Mouse (Mus musculus) R1 (cell line): ENCODE results near the gene Ccdc33.

Experiments used
- DNase-seq: peaks from one replicate; pipeline ENCODE4 v3.0.0-alpha.2; 2018; ENCODE audit warnings: low read depth, low spot score

Ccdc33 gene

DNA sequence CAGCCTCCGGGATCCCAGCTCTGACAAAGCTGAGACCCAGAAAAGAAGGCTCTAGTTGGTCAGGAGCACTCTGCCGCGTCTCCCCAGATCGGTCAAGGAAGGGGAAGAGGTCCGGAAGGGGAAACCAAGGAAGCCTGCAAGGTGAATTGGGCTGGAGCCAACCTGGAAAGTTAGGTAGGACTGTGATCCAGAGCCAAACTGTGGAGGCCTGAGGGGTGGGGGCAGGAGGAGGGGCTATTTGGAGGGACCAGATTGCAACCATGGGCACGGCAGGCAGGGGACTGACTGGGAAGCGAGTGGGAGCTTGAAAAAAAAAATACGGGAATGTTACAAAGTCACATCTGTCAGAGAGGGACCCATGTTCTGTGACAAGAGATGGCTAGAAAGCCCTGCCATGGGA is 10.9 kb upstream of the Ccdc33 start:
- DNase-seq: peak; percentile 28

DNA sequence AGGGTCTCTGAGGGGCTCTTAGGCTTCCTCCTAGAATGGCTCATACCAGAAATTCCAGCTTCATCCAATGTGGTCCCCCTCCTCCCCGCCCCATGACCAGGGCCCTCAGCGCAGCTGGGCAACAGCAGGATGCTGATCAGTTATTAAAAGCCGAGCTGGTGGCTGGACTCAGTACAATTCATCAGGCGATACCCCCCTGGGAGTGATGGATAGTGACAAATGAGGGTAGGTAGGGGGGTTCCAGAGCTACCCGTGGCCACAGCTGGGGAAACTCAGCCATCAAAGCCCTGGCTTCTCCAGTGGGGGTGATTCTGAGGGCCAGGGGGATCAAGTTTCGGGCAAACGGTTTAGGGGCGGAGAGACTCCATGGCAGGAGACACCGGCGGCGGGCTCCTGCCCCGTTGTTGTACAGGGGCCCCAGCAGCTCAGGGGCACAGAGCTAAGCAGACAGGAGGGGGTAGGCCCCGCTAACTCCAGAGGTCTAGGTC is 10.3 kb upstream of the Ccdc33 start:
- DNase-seq: no peak

DNA sequence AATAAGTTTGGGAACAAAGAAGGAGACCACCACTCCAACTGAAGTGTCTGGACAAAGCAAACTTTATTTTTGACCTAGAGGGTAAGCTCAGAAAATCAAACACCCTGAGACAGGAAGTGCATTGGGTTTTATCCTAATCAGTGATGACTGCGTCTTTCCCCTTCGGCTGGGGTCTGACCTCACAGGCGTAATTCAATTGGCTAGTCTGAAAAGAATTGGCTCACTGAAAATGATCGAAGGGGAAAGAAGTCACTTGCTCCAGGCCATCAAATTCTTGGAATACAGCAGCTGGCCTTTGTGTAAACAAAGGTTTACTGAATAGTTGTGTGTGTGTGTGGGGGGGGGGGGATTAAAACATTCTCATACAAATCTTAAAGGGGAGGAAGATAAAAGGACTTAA is 7.2 kb upstream of the Ccdc33 start:
- no peak for DNase-seq

DNA sequence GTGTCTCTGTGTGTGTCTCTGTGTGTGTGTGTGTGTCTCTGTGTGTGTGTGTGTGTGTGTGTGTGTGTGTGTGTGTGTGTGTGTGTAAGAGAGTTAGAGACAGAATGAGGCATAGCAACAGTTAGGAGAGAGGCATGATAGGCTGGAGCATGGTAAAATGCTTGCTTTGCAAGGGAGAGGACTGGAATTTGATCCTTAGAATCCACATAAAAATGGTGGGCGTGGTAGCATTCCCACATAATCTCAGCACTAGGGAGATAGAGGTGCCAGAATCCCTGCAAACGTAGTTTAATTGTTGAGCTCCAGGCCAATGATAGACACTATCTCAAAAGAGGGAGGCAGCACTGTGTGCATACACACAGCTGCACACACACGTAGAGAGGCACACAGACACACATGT is 6.5 kb upstream of the Ccdc33 start:
- peak; percentile 55 for DNase-seq

DNA sequence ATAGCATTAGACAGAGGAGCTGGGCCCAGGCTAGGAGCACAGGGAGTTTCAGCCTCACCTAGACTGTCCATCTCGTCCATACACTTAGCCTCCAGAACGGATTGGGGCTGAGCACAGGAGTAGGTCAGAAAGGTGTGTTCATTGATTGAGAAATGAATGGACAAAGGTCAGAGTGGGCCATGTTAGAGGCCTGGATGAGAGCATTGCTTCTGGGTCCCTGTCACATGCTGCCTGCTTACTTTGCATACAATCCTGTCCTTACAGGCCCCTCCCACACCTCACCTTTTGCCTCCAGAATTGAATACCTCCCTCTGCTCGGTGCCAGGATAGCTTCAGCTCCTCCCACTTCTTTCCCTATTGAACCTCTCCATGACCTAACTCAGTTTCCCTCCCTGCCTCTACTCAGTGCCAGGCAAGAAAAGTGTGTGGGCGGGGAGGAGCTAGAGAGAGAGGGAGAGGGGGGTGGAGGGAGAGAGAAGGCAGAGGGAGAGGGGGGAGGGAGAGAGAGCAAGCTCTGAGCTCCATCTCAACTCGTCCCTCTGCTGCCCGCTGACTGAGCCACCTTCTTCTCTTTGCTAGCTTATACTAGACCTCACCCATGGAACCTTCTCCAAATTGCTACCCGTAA is 2.5 kb downstream of the Ccdc33 start:
- peak; percentile 43 for DNase-seq

DNA sequence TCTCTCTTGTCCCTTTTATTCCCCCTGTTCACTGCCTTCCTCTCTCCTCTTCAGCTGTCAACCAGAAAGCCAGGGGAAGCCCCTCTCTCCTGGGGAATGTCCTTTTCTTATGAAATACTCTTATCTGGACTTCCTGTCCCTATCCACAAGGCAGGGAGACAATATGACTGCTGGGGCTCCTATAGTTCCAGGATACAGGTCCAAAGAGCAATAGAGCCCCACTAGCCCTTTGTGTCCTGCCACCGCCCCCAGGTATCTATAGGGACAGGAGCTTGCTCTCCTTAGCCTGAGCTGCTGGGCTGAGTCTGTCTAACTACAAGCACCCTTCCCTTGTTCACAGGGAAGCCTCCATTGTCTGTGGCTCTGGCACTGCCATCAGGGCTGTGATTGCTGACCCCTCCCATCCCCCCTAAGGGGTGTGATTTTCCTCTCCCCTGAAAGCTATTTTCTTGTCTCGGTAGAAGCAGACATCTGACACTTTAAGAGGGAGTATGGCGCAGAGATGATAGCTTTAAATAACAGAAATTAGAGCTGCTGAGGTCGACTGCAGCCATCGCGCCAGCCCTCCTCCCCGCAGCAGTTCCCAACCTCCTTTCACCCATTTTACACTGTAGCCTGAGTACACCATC is 3.2 kb downstream of the Ccdc33 start:
- no peak for DNase-seq

DNA sequence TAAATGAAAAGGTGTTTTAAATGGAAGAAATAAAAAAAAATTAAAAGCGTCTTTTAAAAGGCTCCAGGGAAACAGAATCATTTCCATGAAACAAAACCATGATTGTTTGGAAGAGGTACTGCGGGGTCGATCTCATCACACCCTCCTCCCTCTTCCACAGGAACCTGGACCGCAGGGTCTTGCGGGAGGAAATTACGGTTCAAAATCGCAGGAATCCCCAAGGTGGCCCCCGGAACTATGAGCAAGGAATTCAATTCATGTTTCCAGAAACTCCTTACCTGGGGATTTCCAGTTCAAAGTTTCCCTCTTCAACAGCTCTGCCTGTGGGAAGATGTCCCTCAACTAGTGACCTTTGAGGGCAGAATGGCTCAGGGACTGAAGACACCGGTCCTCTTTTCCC is 4.6 kb downstream of the Ccdc33 start:
- DNase-seq: no peak

DNA sequence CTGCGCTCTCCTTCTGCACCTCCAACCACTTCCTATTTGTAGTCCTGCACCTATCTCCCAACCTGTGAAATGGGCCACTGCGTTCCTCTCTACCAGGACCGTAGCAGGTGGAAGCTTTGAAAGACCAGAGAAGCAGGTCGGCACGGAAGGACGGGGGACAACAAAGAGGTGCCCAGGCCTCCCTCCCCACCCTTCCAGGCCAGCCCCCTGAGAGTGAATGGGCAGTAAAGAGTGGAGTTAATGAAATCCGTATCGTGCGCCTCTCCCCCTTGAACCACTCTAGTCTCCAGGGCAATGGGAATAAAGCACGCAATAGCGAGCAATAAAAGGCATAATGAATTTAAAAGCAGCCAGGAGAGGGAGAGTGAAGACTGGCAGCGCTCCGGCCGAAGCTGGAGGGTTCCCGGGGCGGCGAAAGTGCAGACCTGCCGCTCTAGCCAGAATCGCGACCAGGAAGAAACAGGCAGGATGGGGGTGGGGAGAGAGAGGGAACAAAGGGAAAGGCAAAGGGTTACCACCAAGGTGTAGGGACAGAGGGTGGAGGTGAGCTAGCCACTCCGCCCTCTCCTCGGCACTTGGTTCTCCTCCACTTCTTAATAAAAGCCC is 5.2 kb downstream of the Ccdc33 start:
- peak; percentile 75 for DNase-seq

DNA sequence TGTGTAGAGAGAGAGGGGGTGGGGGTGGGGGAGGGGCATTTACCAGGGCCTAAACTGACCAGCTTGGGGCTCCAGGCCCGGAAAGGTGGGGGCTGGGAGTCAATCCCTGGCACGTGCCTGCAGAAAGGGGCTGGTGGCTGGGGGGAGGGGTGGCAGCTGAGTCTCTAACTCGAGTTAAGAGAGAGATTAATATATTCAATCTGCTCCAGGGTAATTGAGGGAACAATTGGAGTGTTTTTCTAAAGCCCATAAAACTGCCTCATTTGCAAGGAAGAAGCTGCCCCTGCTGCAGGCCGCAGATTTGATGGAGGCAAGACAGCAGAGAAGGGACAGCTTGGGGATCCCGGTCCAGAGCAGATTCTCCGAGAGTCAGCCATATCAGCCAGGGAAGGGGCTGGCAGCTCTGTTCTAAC is 5.8 kb downstream of the Ccdc33 start:
- no peak for DNase-seq

DNA sequence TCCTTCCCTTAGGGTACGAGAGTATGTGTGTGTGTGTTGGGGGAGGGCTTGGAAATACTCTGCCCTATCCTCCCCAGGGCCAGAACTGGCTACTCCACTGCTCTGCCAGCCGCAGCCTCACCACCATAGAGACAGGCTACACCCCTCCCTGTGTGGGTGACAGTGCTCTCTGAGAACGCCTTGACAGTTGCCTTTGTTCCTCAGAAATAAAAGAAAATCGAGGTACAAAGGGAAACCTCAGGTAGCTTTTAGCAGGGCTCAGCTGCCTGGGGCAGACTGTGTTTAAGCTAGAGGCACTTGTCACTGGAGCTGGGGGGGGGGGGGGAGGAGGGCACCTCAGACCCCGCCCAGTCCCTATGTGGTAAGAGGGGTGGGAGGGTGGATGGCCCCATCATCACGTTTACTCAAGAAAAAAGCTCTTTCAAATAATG is 6.3 kb downstream of the Ccdc33 start:
- DNase-seq: no peak

DNA sequence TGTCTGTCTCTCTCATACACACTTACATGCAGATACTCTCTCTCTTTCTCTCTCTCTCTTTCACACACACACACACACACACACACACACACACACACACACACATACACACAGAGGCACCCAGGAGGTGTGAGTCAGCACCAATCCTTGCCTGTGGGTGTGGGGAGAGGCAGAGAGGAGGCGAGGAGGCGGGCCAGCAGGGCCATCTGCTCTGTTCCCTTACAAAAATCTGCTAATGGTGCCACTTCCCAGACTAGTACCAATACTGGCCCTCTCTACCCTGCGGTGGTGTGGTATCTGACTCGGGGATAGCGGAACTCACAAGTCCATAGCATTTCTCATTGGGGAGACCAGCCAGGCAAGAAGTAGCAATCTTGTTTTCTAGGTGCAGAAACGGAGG is 7.2 kb downstream of the Ccdc33 start:
- DNase-seq: no peak

DNA sequence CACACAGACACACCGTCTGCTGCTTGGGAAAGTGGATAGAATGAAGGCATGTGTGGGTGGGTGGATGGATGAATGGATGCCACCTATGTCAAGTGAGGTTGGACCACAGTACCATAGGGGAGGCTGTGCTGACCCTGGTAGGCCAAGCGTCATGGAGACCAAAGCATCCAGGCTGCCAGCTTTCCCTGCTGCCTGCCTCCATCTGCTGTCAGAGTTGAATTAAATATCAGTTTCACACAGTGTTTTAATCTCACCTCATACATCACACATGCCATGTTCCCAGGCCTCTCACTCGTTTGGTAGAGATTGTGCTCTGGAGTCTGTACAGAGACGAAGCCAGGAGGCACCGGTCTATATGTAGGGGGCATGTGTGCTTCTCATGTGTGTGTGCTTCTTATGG is 7.8 kb downstream of the Ccdc33 start:
- DNase-seq: no peak

DNA sequence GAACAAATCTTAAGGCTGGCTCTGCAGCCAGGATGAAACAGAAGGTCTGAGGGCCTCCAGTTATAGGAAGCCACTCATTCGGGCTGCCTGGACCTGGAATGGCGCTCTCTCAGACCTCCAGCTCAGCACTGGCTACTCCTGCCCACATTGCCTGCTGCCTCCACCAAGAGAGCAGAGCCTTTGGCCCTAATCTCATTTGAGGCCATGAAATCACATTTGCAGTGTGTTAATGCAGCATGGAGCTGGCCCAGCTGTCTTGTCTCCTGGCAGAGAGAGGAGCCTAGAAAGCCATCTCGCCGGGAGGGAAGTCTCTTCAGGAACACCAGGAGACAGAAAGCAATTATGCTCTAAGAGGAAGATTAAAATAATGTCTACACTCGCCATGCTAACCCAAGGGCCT is 11.1 kb downstream of the Ccdc33 start:
- no peak for DNase-seq

DNA sequence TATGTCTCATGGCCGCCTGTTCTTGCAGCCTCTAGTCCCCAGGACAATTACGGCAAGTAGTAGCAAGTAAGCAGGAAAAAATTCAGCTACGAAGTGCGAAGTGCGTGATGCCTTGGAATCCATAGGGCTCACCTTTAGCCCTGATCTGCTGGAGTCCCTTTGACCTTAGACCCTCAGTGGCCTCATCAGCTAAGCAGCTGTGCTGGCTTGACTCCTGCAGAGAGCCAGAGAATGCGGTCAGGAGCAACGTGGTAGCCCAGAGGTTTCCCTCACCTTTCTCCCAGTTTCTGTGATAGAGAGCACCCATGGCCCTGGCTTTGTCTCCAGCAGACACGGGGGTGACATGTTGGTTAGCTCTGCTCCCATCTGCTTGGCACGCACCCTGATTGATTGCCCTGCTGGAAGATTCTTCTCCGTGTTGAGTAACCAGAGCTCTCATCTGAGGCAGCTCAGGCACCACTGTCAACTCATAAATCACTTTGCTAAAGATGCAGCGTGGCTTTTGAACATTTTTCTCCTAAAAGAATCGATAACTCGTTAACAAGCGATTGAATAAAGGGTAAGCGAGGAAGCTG is 12.9 kb downstream of the Ccdc33 start:
- DNase-seq: no peak

DNA sequence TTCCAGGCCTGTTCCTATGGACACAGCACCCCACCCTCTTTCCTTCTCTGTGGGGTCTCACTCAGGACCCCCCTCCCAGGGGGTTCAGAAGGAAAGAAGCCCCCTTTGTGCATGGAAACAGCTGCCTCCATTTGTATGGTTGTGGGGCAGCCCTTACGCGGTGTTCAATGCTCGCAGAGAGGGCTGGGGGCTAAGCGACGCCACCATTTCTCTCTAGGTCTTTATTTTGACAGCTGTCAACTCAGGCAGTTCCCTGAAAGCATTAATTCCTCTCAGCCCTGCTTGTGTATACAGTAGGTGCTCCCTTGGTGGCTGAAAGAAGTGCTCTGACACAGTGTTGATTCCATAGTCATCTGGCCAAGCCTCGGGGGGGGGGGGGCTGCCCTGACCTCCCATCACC is 15.0 kb downstream of the Ccdc33 start:
- DNase-seq: no peak

DNA sequence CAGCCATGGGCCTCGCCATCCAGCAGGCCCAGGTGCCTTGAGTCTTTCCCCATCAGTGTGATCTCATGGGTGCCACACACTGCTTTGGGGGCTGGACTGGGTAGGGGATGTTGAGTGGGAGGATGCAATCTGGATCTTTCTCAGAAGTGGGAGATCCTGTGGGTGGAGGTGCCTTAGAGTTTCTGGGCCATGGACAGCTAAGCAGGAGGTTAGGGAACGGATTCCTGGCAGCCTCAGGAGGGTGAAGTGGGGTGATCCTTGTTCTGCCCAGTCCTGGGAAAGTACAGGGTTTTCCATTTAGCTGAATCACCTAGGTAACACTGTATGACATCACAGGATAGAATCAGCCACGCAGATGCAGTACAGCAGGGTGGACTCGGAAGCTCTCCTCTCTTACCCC is 16.6 kb downstream of the Ccdc33 start:
- no peak for DNase-seq

DNA sequence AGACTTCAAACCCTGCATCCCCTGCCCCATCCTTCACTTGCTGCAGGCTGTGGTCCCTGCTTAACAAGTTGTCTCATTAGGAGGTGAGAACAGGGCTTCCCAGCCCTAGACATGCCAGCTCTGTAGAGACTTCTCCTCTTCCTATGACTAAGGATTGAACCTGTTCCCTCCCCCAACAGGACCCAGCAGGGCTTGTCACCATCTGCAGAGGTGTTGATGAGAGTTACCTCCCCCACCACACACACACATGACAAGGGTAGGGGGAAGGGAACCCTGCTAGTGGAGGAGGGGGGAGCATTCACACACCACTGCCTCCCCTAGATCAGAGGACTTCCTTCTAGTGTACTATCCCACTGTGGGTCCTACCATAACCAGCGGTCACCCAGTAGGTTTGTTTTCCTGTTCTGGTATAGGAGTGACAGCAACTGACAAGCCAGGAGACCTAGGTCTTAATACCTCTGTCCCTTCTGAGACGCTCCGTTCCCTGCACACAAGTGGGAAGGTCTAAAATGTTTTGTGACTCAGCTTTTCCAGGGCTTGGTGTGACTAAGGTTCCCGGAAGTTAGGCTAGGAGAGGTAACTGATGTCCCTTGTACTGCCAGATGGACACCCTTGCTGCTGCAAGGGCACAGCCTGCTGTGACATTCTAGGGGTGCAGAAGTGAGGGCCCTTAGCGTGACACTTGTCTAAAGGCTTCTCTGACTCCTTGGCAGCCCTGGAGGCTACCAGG is 18.6 kb downstream of the Ccdc33 start:
- no peak for DNase-seq

DNA sequence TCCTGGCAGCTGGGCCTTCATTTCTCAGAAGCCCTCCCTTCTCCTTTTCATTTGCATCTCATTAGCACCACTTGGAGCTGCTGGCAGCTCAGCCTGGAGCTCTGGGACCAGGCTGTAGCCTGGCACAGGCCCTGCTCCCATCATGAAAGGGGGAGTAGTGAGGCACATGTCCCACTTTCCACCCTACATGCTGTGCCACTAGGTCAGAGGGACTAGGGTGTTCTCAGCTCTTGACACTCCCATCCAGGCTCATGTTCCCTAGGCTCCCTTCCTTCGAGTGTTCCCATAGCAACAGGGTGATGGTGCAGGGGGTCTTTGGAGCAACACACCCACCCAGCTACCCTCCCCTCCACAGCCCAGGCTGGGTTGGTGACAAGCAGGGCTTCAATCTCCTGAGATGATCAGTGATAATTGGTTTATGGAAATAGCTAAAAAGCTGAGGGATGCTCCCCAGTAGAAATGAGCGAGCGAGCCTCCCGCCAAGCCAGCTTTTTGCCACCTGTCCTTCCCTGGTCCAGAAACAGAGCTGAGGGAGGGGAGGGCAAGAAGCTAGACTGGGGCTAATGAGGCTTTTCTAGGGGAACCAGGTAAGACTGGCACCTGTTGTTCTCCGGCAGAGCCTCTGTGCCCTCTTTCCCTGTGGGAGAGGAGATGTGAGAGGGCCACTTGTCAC is 21.9 kb downstream of the Ccdc33 start:
- DNase-seq: no peak

DNA sequence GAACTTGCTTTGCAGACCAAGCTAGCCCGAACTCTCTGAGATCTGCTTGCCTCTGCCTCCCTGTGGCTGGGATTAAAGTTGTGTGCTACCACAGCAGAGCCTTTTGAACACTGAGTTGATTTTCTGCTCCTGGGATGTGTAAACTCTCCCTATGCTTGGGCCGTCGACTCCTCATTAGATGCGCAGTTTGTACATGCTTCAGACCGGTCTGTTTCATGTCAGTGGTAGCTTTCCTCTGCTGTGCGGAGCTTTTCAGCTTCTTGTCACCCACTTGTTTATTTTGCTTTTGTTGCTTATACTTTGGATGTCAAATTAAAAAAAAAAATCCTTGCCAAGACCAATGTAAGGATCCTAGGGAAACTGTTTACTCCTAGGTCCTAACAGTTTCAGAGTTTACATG is 22.6 kb downstream of the Ccdc33 start:
- no peak for DNase-seq

DNA sequence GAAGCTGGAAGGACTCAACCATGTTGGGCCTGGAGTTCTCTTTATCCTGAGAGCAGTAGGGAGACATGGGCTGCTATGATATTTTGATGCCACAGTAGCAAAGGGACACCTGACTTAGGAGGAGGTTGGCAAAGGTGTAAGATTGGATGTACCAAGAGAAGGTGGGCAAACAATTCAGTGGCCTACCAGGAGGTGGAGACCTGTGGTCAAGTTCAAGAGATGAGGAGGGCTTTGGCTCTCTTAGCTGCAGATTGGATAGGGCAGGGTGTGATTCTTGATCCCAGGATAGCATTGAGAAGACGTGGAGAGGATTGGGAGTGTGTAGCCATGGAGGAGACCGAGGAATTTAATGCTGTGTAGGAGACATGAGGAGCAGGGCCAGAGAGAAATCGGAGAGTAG is 24.8 kb downstream of the Ccdc33 start:
- DNase-seq: no peak

DNA sequence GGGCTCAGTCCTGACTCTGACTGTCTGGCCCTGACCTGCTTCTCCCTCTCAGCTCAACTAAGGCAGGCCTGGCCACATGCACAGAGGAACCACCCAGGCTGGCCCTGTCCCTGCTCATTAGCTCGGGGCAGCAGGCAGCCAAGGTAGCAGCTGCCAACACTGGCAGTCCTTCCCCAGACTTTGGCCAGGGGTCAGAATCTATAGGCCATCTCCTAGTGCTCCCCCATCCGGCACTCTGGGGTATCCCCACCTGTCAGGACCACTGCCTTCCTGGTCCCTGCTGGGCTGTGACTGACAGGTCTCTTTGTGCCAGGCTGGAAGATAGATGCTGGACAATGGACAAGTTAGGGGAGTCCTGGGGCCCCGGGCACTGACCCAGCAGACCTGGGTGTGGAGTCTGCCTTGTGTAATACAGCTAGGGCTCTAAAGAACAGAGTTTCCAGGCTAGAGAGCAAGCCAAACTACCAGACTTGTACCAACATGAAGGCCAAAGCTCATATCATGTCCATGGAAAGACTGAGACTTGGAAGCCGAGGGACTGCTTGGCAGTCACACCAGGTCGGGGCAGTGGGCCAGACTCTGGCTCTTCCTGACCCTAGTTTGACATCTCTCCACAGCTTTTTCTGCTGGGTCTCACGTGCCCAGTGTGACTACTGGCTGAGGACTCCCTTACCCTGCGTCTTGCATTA is 25.9 kb downstream of the Ccdc33 start:
- DNase-seq: no peak
